Mouse (Mus musculus) forebrain, embryonic 16.5 days (tissue): ENCODE measurements around the gene Wdr45. TPM values are rescaled to one million over a fixed set of nuclear protein-coding genes. Genes with fewer than 3 reads are reported as not detected.

Source experiments
- ATAC-seq: fragments of 200-750 bp; cut with Nextera tagmentation; 2 replicates; pipeline ENCODE4 v1.8.0; 2017; ENCODE audit warnings: mild to moderate bottlenecking, moderate library complexity
- H3K27ac ChIP-seq: fragments of 300-500 bp; sonication (generic); 2 replicates; pipeline ENCODE4 v1.5.1; 2014; ENCODE audit warnings: low read length, control low read depth
- H3K27me3 ChIP-seq: fragments of 300-500 bp; sonication (generic); replicated peaks from 2 replicates; pipeline ENCODE4 v1.6.1; 2014; ENCODE audit warnings: low read length; ENCODE audit not compliant: control insufficient read depth, insufficient read depth
- H3K36me3 ChIP-seq: fragments of 300-500 bp; sonication (generic); 2 replicates; pipeline ENCODE4 v1.6.1; 2014; ENCODE audit not compliant: control insufficient read depth, insufficient read depth
- H3K4me1 ChIP-seq: fragments of 300-500 bp; sonication (generic); replicated peaks from 2 replicates; pipeline ENCODE4 v1.6.1; 2014; ENCODE audit warnings: low read length; ENCODE audit not compliant: control insufficient read depth, insufficient read depth
- H3K4me2 ChIP-seq: fragments of 300-500 bp; sonication (generic); 2 replicates; pipeline ENCODE4 v1.6.1; 2014; ENCODE audit warnings: mild to moderate bottlenecking, low read length, control low read depth
- H3K4me3 ChIP-seq: fragments of 300-500 bp; sonication (generic); replicated peaks from 2 replicates; pipeline ENCODE4 v1.5.1; 2014; ENCODE audit warnings: mild to moderate bottlenecking, low read length, control low read depth
- H3K9ac ChIP-seq: fragments of 300-500 bp; sonication (generic); replicated peaks from 2 replicates; pipeline ENCODE4 v1.6.1; 2014; ENCODE audit warnings: low read depth, low read length, control low read depth
- H3K9me3 ChIP-seq: fragments of 300-500 bp; sonication (generic); 2 replicates; pipeline ENCODE4 v1.6.1; 2016; ENCODE audit warnings: low read length; ENCODE audit not compliant: control insufficient read depth
- WGBS: fragments of 180-500 bp; shearing (Covaris S2); extraction: QIAGEN DNeasy Blood & Tissue Kit; methylation state at CpG from one replicate; pipeline ENCODE4 v1.1.7; 2014; 5-methylcytosine and 5-hydroxymethylcytosine counted together
- polyA plus RNA-seq: library from polyadenylated mRNA; unstranded; fragments of >200 nt; fragmentation: Nextera tagmentation; extraction: Ambion mirVana; gene quantifications from 2 replicates; pipeline ENCODE4 v1.2.1, GENCODE M21; 2015

The Wdr45 gene
- polyA plus RNA-seq, 1 experiment from 2014 or later: 40.5 TPM

DNA sequence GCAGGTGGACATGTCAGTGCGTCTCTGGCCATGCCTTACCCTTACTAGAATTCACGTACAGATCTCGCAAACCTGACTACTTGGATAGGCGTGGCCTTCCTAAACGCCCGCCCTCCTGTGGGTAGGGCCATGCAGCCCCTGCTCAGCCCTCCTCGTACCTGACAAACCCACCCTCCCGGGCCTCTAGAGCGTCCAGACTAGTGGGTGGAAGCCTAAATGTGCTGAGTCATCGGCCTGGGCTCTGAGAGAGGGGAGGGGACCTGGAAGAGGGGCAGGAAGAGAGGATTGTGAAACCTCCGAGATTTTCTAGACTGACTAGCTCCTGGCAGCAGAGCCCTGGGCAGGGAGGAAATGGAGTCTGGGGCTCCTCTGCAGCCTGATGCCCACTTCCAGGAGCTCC lies 51.6 kb downstream of the Wdr45 start:
- peak; percentile 45; the same call in 1 of the 2 replicates for ATAC-seq

GRCm38 (mm10) chrX:7769302-7770017 lies 55.3 kb downstream of the Wdr45 start:
- no peak overlapping the region for H3K4me2 ChIP-seq

More for the DNA sequence above, 51.6 kb downstream of the Wdr45 start:
- Histone ChIP-seq H3K4me1 (peaks cover 19% of the 10 kb centered on the region), H3K36me3 (0 out of 2 replicates have a peak, but pooled peaks cover 2% of the 10 kb centered on the region), H3K27me3 (no peaks in the 10 kb centered on the region), H3K9me3 (no peaks in the 10 kb centered on the region; the same call in 1 of the 2 replicates), H3K9ac (no peak overlapping the region), H3K27ac (no peak overlapping the region), H3K4me3 (peak overlapping the region; percentile 61), H3K4me2 (peak overlapping the region; percentile 67)
- 15% methylated on average over 11 of the region's 11 CpGs for WGBS

GRCm38 (mm10) chrX:7772766-7773165 lies 58.6 kb downstream of the Wdr45 start:
- Histone ChIP-seq H3K9ac (no peak overlapping the region), H3K27me3 (no peaks in the 10 kb centered on the region)
- WGBS: 53% methylated on average over 2 of the region's 2 CpGs

More at GRCm38 (mm10) chrX:7769302-7770017, 55.3 kb downstream of the Wdr45 start:
- Histone ChIP-seq H3K27me3 (no peaks in the 10 kb centered on the region), H3K4me3 (no peak overlapping the region), H3K27ac (no peak overlapping the region), H3K36me3 (peaks cover 5% of the 10 kb centered on the region; the same call in 1 of the 2 replicates), H3K9me3 (no peaks in the 10 kb centered on the region; the same call in 1 of the 2 replicates), H3K4me1 (peaks cover 5% of the 10 kb centered on the region; the same call in 1 of the 2 replicates), H3K9ac (no peak overlapping the region)
- 89% methylated on average over 7 of the region's 7 CpGs for WGBS
- no peak for ATAC-seq

GRCm38 (mm10) chrX:7775501-7776205 lies 61.5 kb downstream of the Wdr45 start:
- no peaks in the 10 kb centered on the region for H3K4me1 ChIP-seq
- H3K9ac ChIP-seq: no peak overlapping the region
- no peaks in the 10 kb centered on the region for H3K27me3 ChIP-seq
- no peak overlapping the region for H3K27ac ChIP-seq
- H3K9me3 ChIP-seq: no peaks in the 10 kb centered on the region; the same call in 1 of the 2 replicates
- ATAC-seq: no peak
- no peak overlapping the region for H3K4me3 ChIP-seq
- H3K4me2 ChIP-seq: no peak overlapping the region
- WGBS: 74% methylated on average over 9 of the region's 9 CpGs
- H3K36me3 ChIP-seq: peaks cover 5% of the 10 kb centered on the region; the same call in 1 of the 2 replicates

More at GRCm38 (mm10) chrX:7772766-7773165, 58.6 kb downstream of the Wdr45 start:
- no peaks in the 10 kb centered on the region for H3K4me1 ChIP-seq
- H3K4me2 ChIP-seq: no peak overlapping the region
- H3K27ac ChIP-seq: no peak overlapping the region
- ATAC-seq: no peak
- H3K9me3 ChIP-seq: no peaks in the 10 kb centered on the region; the same call in 1 of the 2 replicates
- H3K36me3 ChIP-seq: peaks cover 5% of the 10 kb centered on the region; the same call in 1 of the 2 replicates
- H3K4me3 ChIP-seq: no peak overlapping the region

- Histone ChIP-seq H3K27me3 (no peaks in the 10 kb centered on the region), H3K4me1 (no peaks in the 10 kb centered on the region), H3K27ac (no peak overlapping the region), H3K36me3 (peaks cover 5% of the 10 kb centered on the region; the same call in 1 of the 2 replicates), H3K9me3 (no peaks in the 10 kb centered on the region), H3K4me2 (no peak overlapping the region), H3K4me3 (no peak overlapping the region), H3K9ac (no peak overlapping the region)
- ATAC-seq: peak; percentile 63
- 49% methylated on average over 8 of the region's 8 CpGs for WGBS
These were observed 62.4 kb downstream of the Wdr45 start for GRCm38 (mm10) chrX:7776329-7777082.

Other genes with a start within 250 kb of the Wdr45 start
- gene Foxp3, start 140.7 kb upstream of the Wdr45 start, polyA plus RNA-seq: 0.11 and 0.16 TPM in 2 replicates
- gene Ppp1r3f, start 140.1 kb upstream of the Wdr45 start, polyA plus RNA-seq: 4.1 and 4.6 TPM in 2 replicates
- 40.5 and 43.9 TPM in 2 replicates for gene Ccdc22, start 108.8 kb upstream of the Wdr45 start, polyA plus RNA-seq
- 0.06 and 0.16 TPM in 2 replicates for gene Cacna1f, start 107.2 kb upstream of the Wdr45 start, polyA plus RNA-seq
- gene Syp, start 75.9 kb upstream of the Wdr45 start, polyA plus RNA-seq: 120 and 161 TPM in 2 replicates
- 1.5 and 1.6 TPM in 2 replicates for gene Prickle3, start 57.1 kb upstream of the Wdr45 start, polyA plus RNA-seq
- gene Plp2, start 42.9 kb upstream of the Wdr45 start, polyA plus RNA-seq: 35.1 and 41.7 TPM in 2 replicates
- gene Magix, start 33.1 kb upstream of the Wdr45 start, polyA plus RNA-seq: 0.19 and 0.61 TPM in 2 replicates
- 53.2 and 53.5 TPM in 2 replicates for gene Gpkow, start 17.2 kb upstream of the Wdr45 start, polyA plus RNA-seq
- 0.71 TPM in 1 of 2 replicates, not detected in the other for gene Gm45208, start 7.9 kb downstream of the Wdr45 start, polyA plus RNA-seq
- 112 and 119 TPM in 2 replicates for gene Praf2, start 14.1 kb downstream of the Wdr45 start, polyA plus RNA-seq
- gene Ccdc120, start 36.6 kb downstream of the Wdr45 start, polyA plus RNA-seq: 50.0 and 64.2 TPM in 2 replicates
- gene Tfe3, start 48.2 kb downstream of the Wdr45 start, polyA plus RNA-seq: 20.4 and 21.9 TPM in 2 replicates
- gene Gripap1, start 75.4 kb downstream of the Wdr45 start, polyA plus RNA-seq: 72.6 and 81.9 TPM in 2 replicates
- 2.8 and 4.0 TPM in 2 replicates for gene Kcnd1, start 108.0 kb downstream of the Wdr45 start, polyA plus RNA-seq
- gene Otud5, start 127.0 kb downstream of the Wdr45 start, polyA plus RNA-seq: 49.9 and 54.1 TPM in 2 replicates
- gene Pim2, start 163.9 kb downstream of the Wdr45 start, polyA plus RNA-seq: 16.9 and 22.4 TPM in 2 replicates
- gene Slc35a2, start 169.7 kb downstream of the Wdr45 start, polyA plus RNA-seq: 39.4 and 46.0 TPM in 2 replicates
- gene Pqbp1, start 184.9 kb downstream of the Wdr45 start, polyA plus RNA-seq: 218 and 223 TPM in 2 replicates
- gene Timm17b, start 185.0 kb downstream of the Wdr45 start, polyA plus RNA-seq: 134 and 155 TPM in 2 replicates
- not detected in 2 replicates for gene Gm10491, start 193.5 kb downstream of the Wdr45 start, polyA plus RNA-seq
- gene Gm10490, start 195.2 kb downstream of the Wdr45 start, polyA plus RNA-seq: not detected in 2 replicates
- 101 and 151 TPM in 2 replicates for gene Pcsk1n, start 205.5 kb downstream of the Wdr45 start, polyA plus RNA-seq
- gene Eras, start 214.3 kb downstream of the Wdr45 start, polyA plus RNA-seq: not detected in 2 replicates
- gene Hdac6, start 233.6 kb downstream of the Wdr45 start, polyA plus RNA-seq: 53.2 and 59.8 TPM in 2 replicates